Mouse (Mus musculus) lung, adult 18-20 months (tissue): ENCODE results near the gene Rnf157.

Experiments used
- DNase-seq, 2 experiments: peaks; one replicate each; pipeline ENCODE4 v3.0.0; 2022; ENCODE audit warnings: mixed read lengths in 2 of 2

Gene Rnf157

DNA sequence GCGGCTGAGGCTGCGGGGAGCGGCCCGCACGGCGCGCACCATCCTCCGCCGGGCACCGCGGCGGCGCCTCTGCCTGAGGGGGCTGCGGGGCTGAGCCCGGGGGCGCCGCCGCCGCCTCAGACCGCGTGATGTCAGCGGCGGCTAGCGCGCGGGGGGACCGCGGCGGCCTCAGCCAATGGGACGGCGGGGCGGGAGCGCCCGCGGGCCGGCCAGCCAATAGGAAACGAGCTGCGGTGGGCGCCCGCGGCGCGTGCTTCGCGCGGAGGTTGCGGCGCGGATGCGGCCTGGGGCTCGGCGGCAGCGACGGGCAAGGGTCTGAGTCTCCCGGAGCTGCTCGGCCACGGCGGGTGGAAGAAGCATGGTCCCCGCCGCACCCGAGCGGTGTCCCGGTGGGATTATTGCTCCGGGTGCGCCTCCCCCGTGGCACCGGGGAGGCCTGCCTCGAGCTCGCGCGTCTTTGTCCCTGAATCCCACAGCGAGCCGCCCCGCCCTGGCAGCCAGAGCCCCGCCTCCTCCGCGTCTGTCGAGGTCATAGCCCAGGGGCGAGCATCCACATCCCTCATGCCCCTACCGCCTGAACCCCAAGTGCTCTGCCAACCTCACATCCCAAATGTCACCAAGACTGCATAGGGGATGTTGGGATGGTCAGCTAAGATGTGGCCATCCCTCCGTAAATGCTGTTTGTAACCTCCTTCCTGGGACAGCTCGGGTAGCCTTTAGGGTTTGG is at the start of gene Rnf157:
Gene Rnf157, minus strand, starts transcription at position 129 of the 727 bp plus-strand sequence.
- DNase-seq, result peak; percentile 70 to 71

DNA sequence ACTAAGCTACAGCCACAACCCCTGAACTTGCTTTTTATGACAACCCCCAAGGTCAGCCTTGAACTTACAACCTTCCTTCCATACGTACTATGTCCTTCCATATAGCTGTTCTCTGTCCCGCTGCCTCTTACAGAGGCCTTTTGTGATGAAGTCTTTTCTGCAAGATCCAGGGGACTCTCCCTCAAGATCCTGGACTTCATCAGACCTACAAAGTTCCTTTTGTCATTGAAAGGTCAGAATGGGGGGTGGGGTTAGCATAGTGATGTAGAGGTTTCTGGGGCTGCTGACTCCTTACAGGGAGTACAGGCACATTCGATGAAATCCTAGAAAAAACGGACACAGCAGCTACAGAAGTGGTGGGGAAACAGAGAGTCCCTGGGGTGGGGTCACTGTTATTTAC is 47.0 kb upstream of the Rnf157 start:
- no peak for DNase-seq

DNA sequence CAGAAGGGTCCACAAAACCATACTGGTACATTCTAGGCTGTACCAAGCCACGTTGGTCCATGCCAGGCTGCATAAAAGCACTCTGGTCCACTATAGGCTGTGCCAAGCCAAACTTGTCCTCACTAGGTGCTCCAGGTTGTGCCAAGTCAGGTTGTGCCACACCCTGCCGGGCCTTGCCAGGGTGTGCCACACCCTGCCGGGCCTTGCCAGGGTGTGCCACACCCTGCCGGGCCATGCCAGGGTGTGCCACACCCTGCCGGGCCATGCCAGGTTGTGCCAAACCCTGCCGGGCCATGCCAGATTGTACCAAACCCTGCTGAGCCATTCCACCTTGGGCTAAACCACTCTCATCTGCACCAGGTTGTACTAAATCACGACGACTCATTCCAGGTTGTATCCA is 43.4 kb upstream of the Rnf157 start:
- DNase-seq, result no peak

DNA sequence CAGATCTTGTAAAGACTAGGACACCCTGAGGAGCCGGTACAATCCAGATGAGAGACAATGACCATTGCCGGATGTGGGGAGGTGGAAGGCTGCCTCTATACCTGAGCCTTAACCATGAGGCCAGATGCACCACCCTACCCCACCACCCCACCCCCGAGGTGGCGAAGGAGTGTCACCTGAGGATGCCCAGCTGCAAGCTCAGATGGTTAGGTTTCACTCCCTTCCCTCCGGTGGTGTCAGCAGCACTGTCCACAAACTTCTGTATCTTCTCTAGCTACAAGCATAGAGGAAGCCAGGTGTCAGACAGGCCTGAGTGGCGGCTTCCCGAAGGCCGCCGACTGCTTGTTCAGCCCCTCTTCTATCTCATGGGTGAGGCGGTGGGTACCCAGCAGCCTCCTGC is 41.1 kb upstream of the Rnf157 start:
- no peak for DNase-seq

DNA sequence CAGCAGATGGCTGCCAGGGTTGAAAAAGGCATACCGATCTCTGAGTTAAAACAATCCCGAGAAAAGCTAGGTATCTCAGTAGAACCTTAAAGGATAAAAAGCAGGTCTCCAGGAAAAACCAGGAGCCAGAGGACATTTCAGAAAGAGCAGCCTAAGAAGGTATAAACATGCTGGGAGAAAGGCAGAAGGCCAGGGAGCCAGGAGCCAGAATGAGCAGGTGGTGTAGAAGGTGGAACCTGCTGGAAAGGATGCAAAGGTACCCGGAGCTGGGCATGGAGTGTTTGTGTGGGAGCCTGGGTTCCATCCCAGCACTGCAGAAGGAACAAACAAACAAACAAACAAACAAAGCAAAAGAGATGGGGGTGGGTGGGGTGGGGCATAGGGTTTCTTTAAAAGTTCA is 36.5 kb upstream of the Rnf157 start:
- no peak for DNase-seq

DNA sequence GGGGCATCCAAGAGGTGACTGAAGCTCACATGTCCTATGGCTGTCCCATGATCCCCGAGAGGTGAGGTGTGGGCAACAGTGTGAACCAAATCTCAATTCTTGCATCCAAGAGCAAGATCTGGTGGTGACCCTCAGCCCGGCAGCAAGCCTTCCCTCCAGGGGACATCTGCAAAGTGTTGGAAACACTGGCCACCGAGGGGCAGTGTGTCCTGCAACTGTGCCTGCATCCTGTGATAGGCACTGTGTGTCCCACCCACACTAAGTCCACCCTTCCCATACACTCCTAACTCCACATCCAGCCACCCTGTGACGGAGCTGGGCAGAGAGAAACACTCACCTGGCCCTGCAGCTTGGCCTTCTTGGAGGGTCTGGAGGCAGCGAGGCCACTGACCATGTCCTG is 35.0 kb upstream of the Rnf157 start:
- no peak for DNase-seq

DNA sequence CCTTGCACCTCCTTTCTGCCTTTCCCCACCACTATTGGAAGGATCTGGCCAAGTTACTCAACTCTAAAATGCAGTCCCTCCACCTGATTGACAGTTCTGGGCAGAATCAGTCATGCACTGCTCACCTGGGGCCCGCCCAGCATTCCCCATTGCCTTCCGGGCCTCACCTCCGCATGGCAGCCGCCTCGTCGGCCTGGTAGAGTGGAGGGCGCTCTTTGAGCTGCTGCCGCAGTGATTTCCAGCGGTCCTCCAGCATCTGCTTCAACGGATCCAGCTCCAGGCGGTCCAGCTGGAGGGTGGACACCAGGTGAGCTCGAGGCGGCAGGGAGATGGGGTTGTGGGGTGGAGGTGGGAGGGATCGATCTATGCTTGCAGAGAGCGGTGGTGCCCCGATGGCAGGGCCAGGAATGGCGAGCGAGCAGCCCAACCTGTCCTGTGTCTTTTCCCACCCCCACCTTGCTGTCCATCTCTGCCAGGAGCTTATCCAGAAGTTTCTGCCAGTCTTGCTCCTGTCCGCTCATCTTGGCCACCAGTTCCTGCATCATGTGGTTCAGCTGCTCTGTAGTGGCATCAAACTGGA is 33.6 kb upstream of the Rnf157 start:
- DNase-seq, result no peak

DNA sequence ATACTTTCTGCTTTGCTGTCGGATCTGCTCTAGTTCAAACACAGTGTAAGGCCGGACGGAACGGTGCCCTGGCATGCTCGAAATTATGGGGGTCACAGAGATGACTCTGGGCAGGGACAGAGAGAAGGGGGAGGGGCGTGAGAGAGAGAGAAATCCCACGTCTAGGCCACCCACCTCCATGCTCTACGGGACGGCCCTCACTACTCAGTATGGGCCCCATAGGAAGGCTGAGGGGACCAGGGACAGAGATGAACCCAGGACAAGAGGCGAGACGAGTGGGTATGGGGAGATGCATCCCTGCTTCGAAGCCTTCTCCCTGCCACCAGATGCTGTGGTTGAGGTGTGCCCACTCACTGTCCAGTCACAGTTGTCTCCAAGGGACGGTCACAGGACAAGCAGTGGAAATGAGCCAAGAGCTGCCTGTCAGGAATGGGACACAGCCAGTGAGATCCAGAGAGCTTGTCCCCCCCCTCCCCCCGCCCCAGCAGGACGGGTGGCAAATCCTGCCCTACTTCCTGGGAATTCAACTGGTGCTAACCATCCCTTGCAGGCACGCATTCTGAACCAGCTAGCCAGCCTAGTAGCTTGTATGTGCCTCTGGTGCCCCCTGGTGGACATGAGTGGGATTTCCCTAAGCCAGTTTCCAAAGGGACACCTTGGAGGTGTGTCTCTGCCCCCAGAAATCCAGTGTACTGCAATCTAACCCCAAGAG is 32.9 kb upstream of the Rnf157 start:
- DNase-seq, result peak; percentile 88 to 91

DNA sequence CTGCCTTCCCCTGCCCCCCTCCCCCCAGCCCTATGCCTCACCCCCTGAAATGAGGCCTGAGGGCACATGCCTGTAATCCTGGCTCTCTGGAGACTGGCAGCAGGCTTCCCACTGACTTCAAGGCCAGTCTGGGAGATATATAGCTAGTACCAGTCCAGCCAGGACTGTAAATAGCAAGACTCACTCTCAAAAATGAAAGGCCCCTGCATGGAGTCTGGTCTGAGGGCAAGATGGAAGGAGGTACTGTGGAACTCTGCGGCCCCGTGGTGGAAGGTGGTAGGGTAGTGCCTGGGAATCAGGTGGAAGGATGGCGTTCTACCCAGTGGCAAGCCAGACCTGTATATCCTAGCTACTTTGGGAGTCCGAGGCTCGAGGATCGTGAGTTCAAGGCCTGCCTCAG is 31.1 kb upstream of the Rnf157 start:
- DNase-seq, result no peak

DNA sequence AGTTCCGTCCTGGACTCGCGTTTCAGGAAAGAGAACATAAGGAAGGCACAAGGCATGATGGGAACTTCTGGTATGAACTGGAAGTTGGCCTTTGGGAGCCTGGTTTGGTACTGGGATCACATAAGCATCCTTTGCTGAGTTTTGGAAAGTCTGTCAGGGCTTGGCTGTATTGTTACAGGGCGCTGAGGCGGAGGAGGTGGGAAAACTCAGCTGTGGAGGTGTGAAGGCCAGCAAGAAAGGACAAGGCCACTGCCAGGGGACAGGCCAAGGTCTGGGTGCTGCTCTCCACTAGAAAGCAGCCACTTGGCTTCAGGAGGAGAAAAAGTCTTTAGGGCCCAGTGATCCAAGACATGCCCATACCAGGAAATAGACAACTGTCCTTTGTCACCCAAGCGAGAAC is 30.5 kb upstream of the Rnf157 start:
- no peak for DNase-seq

DNA sequence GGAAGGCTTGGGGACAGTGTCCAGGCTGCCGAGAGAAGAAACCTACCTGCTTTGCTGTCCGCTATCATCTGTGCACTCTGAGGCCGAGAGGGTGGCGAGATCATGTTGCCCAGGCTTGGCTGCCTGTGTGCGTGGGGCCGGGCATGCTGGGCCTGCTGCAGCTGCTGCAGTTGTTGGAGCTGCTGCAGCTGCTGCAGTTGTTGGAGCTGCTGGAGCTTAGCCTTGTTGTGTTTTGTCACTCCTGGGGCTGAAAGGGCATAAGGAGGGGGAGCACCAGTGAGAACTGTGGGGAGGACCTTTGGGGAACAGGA is 30.0 kb upstream of the Rnf157 start:
- DNase-seq, result no peak

DNA sequence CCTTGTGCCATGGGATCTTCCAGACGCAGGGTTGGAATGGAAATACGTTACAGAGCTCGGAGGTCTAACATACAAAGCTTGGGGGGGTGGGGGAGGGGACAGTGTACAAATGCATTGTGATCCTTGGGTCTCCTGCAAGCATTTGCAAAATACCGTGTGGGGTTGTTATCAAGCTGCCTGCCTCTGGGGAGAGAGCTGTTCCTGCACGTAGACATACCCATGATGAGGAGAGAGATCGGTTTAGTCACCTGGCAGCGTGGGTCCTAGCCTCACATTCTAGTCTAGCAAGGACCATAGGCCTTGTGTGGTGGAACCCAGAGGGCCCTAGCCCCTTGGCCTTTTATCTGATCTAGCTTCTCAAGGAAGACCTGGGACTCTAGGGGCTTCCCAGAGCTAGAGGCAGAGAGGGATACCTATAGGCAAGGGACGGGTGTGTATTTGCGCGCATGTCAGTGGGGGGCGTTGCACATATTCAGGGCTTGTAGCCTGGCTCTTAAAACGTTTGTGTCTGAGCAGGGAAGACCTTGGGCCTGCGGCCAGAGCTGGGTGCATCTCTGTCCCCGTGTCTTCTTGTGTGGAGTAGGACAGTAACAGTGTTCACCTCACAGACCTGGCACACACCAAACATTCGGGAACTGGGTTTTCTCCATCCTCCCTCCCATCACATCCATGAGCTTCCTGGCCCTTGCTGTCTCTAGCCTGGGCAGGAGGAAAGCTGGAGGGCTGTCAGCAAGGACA is 29.5 kb upstream of the Rnf157 start:
- DNase-seq, result no peak

DNA sequence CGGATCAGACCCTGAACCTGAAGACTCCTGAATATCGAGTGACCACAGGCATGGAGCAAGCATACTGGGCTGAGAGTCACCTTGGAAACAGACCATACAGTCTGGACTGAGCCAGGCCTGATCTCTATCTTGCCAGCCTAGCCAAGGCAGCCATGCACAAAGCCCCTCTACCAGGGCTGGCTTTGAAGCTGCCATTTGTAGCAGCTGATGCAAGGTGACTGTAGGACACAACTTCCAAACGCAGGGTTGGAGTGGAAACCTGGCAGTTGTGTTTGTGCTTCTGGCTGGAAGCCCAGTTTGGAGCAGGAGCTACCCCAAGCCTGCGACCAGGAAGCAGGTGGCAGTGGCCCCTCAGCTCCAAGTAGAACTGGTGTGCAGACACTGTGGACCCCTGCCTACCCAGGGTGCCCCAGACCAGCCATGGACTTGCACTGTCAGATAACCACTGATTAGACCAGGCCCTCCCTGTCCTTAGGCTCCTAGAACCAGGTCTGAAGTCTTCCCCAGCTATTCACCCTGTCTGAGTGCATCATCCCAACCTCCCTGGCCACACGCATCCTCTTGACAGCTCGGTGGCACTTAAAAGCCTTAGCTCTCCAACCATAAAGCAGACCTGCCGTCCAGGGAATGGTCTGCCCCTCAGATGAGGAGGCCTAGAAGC is 27.7 kb upstream of the Rnf157 start:
- no peak for DNase-seq

DNA sequence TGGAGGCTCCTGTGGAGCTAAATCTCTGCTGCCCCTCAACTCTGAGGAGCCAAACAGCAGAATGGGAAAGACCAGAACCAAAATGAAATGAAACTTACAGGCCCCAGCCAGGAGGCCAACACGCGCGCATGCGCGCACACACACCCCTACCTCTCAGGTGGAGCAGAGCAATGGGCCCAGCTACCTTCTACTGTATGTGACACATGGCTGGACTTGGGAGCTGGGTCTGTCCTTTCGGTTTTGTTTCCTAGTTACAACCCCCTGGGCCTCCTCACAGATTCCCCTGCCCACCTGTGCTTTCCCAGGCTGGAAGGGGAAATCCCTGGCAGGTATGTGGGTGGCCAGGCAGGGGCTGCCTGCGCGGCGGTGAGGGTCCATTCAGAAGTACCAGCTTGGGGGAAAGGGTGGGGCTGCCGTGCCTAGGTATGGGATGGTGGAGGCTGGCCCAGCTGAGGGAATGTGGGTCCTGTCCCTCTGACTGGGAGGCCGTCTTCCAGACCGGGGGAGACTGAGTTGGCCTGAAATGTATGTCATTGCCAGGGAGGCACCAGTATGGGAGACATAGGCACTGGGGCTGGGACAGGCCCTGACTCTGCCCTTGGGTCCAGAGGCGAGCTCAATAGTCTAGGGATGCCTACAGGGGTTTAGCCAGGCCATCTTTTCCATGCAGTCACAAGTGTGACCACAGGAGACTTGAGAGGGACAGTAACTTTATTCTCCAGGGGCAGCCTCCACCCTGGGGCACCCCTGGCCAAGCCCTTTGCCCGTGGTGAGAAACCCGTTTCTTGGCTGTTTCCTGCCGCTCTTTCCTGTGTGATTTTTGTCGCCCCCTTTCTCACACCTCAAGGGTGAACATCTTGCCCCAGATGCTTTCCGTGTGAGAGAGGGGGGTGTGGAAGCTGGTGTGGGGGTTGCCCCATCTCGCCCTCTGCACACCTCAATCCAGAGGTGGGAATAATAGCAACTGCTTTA is 26.7 kb upstream of the Rnf157 start:
- no peak for DNase-seq

DNA sequence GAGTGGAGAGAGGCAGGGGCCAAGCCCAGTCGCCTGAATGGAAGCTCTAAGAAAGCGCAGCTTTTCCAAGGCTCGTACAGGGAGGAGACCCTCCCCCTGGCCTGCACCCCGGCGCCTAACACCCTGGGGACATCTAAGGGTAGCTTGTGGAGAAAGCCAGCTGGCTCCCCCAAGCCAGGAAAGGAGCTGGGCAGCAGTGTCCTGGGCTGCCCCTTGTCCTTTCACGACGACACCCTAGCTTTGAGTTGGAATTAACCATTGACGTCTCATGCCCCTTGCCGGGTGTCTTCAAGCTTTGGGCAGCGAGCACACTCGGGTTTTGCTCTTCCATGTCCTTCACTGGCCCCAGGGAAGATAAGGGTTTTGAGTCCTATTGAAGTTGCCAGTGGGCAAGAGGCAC is 24.7 kb upstream of the Rnf157 start:
- DNase-seq, result no peak

DNA sequence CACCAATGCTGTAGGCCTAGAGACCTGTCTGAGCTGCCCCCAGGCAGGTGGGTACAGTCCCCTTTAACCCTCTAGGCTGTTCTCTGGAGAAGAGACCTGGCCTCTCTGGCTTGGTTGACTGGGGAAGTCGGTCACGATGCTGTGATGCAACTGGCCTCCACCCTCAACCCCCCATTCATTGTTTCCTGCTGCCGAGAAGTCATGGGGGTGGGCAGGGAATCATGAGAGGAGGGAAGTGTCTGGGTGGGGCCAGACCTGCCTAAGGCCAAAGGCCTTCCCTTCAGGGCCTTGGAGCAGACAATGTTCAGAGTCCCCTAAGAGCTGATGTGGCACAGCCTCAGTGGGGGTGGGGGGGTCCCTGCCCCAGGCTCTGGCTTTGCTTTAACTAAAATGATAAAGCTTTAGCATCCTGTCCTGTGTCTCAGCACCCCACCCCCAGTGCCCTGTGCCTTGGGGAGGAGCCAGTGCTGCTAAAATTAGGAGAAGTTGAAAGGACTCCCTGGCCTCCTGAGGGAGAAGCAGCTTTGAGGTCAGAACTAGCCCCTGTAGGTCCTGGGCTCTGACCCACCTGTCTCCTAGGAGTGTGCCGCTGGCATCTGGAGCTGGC is 24.0 kb upstream of the Rnf157 start:
- peak; percentile 77 to 78 for DNase-seq

DNA sequence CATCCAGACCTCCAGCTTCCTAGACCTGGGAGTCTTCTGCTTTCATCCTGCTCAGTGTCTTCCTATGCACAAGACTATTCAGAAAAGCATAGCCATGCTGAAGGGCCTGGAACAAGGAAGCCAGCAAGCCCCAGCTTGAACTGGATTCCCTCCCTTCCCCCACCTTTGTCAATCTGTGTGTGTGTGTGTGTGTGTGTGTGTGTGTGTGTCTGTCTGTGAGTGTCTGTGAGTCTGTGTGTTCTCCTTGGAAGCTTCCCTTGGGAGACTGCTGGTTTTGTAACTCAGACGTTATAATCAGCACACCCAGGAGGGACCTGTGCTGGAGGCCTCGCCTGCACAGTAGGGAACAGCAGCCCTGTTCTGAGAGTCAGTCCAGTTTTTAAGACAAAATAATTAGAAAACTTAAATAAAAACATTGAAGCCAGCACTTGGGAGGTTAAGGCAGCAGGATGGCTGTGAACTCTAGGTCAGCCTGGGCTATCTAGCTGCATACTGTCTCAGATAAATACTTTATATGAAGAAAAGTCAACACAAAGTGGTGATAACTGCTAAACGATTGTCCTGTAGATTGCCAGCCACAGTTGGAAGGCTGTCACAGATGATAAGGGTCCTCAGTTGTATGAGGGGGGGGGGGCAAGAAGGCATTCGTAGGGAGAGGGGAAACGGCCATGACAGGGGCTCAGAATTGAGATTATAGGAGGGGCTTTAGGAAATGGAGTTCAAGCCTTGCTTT is 23.3 kb upstream of the Rnf157 start:
- no peak for DNase-seq

DNA sequence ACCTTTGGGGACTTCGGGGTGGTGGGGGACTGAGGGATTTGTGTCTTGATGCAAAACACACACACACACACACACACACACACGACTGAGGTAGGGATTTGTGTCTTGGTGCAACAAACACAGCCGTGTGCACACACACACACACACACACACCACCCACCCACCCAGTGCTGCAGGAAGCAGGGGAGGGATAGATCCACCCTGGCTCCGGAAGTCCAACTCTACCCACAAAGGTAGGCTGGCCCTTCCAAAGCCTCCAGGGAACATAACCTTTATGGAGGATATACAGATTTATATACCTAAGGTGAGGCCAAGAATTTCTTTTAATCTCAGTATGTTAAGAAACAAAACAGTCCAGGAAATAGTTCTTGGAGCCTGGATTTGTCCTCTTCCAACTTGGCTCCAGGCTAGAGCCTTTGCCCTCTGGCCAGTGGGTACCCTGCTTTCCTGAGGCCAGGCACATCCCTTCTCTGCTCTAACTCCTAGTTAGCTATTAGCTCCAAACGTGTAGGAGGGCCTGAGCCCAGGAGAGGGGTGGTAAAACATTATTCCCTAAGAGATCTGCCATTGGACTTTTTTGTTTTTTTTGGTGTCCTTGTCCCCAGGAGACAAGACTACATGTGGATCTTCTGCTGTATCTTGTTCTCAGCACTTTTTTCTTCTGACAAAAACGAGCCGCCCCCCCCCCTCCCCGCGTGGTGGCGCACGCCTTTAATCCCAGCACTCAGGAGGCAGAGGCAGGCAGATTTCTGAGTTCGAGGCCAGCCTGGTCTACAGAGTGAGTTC is 22.3 kb upstream of the Rnf157 start:
- DNase-seq, result no peak

DNA sequence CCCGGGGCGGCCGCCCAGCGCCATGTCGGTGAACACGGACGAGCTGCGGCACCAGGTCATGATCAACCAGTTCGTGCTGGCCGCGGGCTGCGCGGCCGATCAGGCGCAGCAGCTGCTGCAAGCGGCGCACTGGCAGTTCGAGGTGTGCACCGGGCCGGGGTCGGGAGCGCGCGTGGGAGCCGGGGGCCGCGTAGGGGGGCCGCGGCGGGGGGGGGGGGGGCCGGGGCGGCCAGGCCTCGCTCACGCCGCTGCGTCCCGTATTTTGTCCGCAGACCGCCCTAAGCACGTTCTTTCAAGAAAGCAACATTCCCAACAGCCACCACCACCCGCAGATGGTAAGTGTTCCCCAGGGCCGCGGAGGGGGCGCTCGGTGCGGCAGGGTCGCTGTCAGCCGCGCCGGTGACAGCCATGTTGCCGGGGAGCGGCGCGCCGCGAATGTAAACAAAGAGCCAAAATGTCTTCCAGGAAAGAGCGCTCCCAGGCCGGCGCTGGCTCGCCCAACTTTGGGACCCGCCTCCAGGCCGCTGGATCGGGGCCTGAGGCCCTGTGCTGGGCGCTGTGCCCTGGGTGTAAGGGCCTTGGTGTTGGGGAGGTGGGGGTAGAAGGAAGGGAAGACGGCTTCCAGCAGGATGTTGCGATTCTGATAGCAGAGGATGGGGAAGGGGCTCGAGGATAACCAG is 21.6 kb upstream of the Rnf157 start:
- DNase-seq, result peak; percentile 79 to 84
